Mouse (Mus musculus) liver, embryonic 15.5 days (tissue): ENCODE measurements around the gene Pfkfb3. TPM values are rescaled to one million over a fixed set of nuclear protein-coding genes. Genes with fewer than 3 reads are reported as not detected.

Source experiments
- ATAC-seq: fragments of 200-750 bp; cut with Nextera tagmentation; 2 replicates; pipeline ENCODE4 v1.8.0; 2017; ENCODE audit warnings: moderate number of reproducible peaks, mild to moderate bottlenecking, moderate library complexity; ENCODE audit not compliant: insufficient read depth
- H3K27ac ChIP-seq: fragments of 300-500 bp; sonication (generic); replicated peaks from 2 replicates; pipeline ENCODE4 v1.5.1; 2015; ENCODE audit warnings: mild to moderate bottlenecking, inconsistent platforms
- H3K27me3 ChIP-seq: fragments of 300-500 bp; sonication (generic); 2 replicates; pipeline ENCODE4 v1.6.1; 2015; ENCODE audit warnings: mild to moderate bottlenecking, inconsistent platforms
- H3K36me3 ChIP-seq: fragments of 300-500 bp; sonication (generic); replicated peaks from 2 replicates; pipeline ENCODE4 v1.6.1; 2015; ENCODE audit warnings: moderate library complexity, mild to moderate bottlenecking, inconsistent platforms
- H3K4me1 ChIP-seq: fragments of 300-500 bp; sonication (generic); replicated peaks from 2 replicates; pipeline ENCODE4 v1.6.1; 2015; ENCODE audit warnings: inconsistent platforms
- H3K4me2 ChIP-seq: fragments of 300-500 bp; sonication (generic); 2 replicates; pipeline ENCODE4 v1.6.1; 2015; ENCODE audit warnings: moderate library complexity, mild to moderate bottlenecking, inconsistent platforms
- H3K4me3 ChIP-seq: fragments of 300-500 bp; sonication (generic); replicated peaks from 2 replicates; pipeline ENCODE4 v1.5.1; 2015; ENCODE audit warnings: mild to moderate bottlenecking, inconsistent platforms
- H3K9ac ChIP-seq: fragments of 300-500 bp; sonication (generic); 2 replicates; pipeline ENCODE4 v1.6.1; 2015; ENCODE audit warnings: moderate library complexity, mild to moderate bottlenecking, inconsistent platforms
- H3K9me3 ChIP-seq: fragments of 300-500 bp; sonication (generic); replicated peaks from 2 replicates; pipeline ENCODE4 v1.6.1; 2016; ENCODE audit warnings: inconsistent platforms
- WGBS: fragments of 180-500 bp; shearing (Covaris S2); methylation state at CpG from one replicate; pipeline ENCODE4 v1.1.7; 2015; ENCODE audit warnings: mixed read lengths; ENCODE audit not compliant: insufficient replicate concordance; 5-methylcytosine and 5-hydroxymethylcytosine counted together
- polyA plus RNA-seq: library from polyadenylated mRNA; unstranded; fragments of >200 nt; fragmentation: Nextera tagmentation; extraction: Ambion mirVana; gene quantifications from 2 replicates; pipeline ENCODE4 v1.2.1, GENCODE M21; 2015

Pfkfb3 gene
- polyA plus RNA-seq, 1 experiment from 2014 or later = 4.6 TPM

DNA sequence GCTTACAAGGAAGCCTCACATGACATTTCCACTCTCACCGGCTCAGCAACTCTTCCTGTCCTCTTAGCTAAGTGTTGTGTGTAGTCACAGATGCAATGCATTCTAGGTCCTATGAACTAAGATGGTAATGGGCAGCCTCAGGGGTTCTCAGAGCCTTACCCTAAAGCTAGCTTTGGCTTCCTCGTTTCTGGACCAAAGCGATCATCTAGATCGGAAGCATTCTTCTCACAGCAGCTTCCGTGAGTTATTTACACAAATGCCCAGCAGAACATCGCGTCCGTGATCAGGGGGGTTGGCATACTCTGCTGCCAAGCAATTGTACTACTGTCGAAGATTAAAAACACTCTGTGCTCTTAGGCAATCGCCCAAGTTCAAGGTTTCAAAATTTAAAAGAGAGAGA lies 19.1 kb downstream of the Pfkfb3 start:
- ATAC-seq = no peak
- H3K27ac ChIP-seq = no peak overlapping the region

DNA sequence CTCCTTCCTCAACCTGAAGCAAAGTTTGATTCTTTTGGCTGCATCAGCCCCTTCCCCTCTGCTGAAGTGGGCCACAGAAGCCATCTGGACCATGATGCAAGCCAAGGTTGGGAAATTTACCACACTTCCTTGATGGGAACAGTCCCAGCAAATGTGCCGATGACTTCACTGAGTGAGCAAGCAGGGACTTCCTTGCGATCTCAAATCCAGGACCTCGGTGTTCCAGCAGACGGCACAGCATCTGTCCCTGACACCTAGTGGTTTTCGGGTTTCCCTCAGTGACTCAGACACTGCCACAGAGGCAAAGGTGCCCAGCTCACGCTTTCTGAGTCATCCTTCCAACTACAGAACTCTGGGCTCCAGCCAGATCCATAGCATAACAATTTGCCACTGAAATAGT lies 23.8 kb downstream of the Pfkfb3 start:
- no peak overlapping the region for H3K4me2 ChIP-seq
- ATAC-seq = no peak
- H3K4me3 ChIP-seq = no peak overlapping the region
- no peaks in the 10 kb centered on the region for H3K27me3 ChIP-seq
- H3K36me3 ChIP-seq = no peaks in the 10 kb centered on the region
- WGBS = 55% methylated on average over 6 of the region's 6 CpGs
- H3K9me3 ChIP-seq = no peaks in the 10 kb centered on the region
- H3K9ac ChIP-seq = no peak overlapping the region
- no peak overlapping the region for H3K27ac ChIP-seq
- H3K4me1 ChIP-seq = peaks cover 6% of the 10 kb centered on the region

More for the DNA sequence above, 19.1 kb downstream of the Pfkfb3 start:
- H3K4me1 ChIP-seq = peaks cover 13% of the 10 kb centered on the region
- H3K9me3 ChIP-seq = no peaks in the 10 kb centered on the region
- 4% methylated on average over 10 of the region's 10 CpGs for WGBS
- H3K4me2 ChIP-seq = peak overlapping the region; percentile 83
- no peaks in the 10 kb centered on the region for H3K27me3 ChIP-seq
- no peaks in the 10 kb centered on the region for H3K36me3 ChIP-seq
- H3K9ac ChIP-seq = no peak overlapping the region
- H3K4me3 ChIP-seq = peak overlapping the region; percentile 52

DNA sequence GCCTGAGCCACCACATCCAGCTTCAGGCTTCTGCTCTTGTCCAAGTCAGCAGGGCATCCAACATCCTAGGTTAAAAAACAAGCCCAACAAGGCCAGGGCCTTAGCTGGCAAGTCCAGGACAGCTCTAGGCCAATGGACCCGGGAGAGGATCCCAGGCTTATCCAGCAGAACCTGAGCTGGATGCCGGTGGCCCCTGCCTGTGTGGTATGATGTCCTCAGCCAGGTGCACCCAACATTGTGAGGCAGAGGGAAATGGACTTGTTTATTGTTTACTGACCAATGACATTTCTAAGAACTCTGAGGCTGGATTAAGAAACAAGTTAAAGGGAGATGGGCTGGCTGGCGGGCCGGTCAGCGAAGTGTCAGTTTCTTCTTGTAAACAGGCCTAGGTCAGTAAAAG lies 27.8 kb downstream of the Pfkfb3 start:
- Histone ChIP-seq H3K27ac (no peak overlapping the region), H3K4me1 (no peaks in the 10 kb centered on the region), H3K27me3 (no peaks in the 10 kb centered on the region), H3K9me3 (no peaks in the 10 kb centered on the region), H3K4me3 (no peak overlapping the region), H3K36me3 (no peaks in the 10 kb centered on the region), H3K4me2 (no peak overlapping the region), H3K9ac (no peak overlapping the region)
- 76% methylated on average over 5 of the region's 5 CpGs for WGBS
- no peak for ATAC-seq

DNA sequence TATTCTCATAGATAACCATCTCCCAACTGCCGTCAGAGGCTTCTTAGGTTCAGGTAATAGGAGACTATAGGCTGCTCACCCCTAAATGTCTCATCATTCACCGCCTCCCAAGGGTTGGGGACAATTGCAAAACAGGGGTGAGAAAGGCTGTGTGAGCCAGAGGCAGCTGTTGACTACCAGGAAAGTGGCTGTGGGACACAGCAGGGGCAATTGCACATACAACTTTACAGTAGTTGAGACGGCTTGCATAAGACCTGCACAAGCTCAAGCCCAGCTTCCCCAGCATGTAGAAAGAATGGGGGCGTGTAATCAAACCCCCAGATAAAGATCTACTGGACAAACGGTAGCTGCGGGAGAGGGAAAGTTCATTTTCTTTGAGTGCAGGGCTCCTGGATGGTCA lies 29.1 kb downstream of the Pfkfb3 start:
- ATAC-seq = no peak
- no peak overlapping the region for H3K27ac ChIP-seq
- no peaks in the 10 kb centered on the region for H3K36me3 ChIP-seq
- no peak overlapping the region for H3K9ac ChIP-seq
- H3K4me1 ChIP-seq = no peaks in the 10 kb centered on the region
- H3K4me3 ChIP-seq = no peak overlapping the region
- no peaks in the 10 kb centered on the region for H3K27me3 ChIP-seq
- 44% methylated on average over 6 of the region's 6 CpGs for WGBS
- no peak overlapping the region for H3K4me2 ChIP-seq
- no peaks in the 10 kb centered on the region for H3K9me3 ChIP-seq

DNA sequence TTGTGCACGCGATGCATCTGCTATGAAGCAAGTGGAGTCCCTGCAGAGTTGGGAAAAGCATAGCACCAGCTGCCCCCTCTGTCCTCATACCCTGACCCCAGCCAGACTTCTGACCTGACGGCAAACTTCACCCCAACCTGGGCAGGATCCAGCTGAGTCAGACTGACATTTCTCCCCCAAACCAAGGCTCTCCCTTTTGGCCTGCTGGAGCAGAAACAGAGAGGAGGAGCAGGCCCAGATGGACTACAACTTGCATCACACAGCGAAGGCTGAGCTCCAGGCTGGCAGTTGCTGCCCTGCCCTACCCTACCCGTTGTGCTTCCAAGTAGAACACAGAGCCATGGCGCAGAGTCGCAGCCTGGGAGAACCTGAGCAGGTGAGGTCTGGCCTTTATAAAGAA lies 32.1 kb downstream of the Pfkfb3 start:
- Histone ChIP-seq H3K4me2 (no peak overlapping the region), H3K9me3 (no peaks in the 10 kb centered on the region), H3K27me3 (no peaks in the 10 kb centered on the region), H3K4me3 (no peak overlapping the region), H3K9ac (no peak overlapping the region), H3K4me1 (no peaks in the 10 kb centered on the region), H3K27ac (no peak overlapping the region), H3K36me3 (no peaks in the 10 kb centered on the region)
- no peak for ATAC-seq
- 75% methylated on average over 7 of the region's 7 CpGs for WGBS

DNA sequence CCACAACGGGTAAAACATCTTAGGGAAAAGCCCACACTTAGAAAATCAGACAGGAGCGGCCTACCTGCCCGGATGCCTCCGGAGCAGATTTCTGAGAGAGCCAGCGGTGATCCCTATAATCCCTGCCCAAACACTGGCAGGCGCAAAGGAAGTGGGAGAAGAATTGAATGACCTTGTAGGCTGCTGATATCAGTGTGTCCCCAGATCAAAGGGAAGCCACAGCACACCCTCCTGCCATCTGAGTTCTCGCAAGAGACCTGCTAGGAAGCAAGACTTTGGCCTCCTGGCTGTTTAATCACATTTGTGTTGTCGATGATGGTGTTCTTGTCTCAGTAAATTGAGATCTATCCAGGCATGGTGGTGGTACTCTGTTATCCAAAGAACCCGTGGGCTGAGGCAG lies 33.1 kb downstream of the Pfkfb3 start:
- Histone ChIP-seq H3K27ac (no peak overlapping the region), H3K9ac (no peak overlapping the region), H3K36me3 (no peaks in the 10 kb centered on the region), H3K4me3 (no peak overlapping the region), H3K4me2 (no peak overlapping the region), H3K27me3 (no peaks in the 10 kb centered on the region), H3K9me3 (no peaks in the 10 kb centered on the region), H3K4me1 (0 out of 2 replicates have a peak, but pooled peaks cover 2% of the 10 kb centered on the region)
- no peak for ATAC-seq
- 72% methylated on average over 9 of the region's 9 CpGs for WGBS

DNA sequence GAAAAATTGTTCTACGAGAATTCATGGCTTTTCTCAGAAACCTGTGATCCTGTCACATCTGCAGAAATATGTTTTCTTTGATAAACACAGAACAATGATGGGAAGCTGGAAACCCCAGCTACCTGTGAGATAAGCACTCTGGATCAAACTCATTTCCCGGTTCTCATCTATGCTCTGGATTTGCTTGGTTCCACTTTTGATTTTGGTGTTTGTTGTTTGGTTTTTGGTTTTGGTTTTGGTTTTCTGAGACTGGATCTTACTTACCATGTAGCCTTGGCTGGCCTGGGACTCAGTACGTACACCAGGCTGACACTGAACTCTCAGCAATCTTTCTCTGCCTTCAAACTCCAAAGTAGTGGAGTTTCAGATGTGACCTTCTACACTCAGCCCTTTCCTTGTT lies 38.0 kb downstream of the Pfkfb3 start:
- H3K36me3 ChIP-seq = no peaks in the 10 kb centered on the region
- H3K9me3 ChIP-seq = no peaks in the 10 kb centered on the region
- H3K4me1 ChIP-seq = peaks cover 13% of the 10 kb centered on the region
- WGBS = 30% methylated on average over 3 of the region's 3 CpGs
- no peak overlapping the region for H3K9ac ChIP-seq
- no peak overlapping the region for H3K4me2 ChIP-seq
- no peak overlapping the region for H3K4me3 ChIP-seq
- no peak for ATAC-seq
- no peak overlapping the region for H3K27ac ChIP-seq
- H3K27me3 ChIP-seq = no peaks in the 10 kb centered on the region

DNA sequence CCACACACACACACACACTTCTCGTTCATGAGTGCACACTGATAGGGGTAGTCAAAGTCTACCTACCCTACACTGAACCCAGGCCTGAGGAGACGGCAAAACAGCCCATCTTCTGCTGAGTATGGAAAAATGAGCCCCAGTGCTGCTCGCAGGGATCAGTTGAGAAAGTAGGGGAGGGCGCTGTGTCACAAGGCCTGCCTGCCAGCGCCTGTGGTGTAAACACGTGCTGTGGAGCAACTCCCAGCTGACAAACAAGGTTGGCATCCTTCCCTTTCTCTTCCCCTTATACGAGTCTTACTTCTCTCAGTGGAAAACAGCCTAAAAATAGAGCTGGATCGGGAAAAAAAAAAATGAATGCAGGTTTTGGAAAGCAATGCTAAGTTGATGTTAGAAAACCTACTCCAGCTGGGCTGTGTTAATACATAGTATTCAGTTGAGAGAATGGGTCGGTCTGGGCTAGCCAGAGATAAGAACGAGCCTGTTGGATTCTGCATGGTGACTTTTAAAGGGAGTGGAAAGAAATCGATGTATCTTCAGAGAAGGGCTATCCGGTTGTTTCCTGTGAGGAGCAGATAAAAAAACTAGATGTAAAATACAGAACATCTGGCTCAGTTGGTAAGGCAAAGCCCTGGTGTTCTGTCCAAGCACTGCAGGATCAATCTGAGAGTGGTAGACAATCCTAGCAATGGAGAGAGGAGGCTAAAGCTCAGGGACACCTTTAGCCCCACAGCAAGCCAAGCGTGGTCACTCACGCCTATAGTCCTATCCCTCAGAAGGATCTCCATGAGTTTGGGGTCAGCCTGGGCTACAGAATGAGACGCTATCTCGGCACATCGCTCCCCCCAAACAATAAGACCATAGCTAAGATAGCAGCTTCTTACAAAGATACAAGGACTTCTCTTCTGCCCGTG lies 40.6 kb downstream of the Pfkfb3 start:
- WGBS = 34% methylated on average over 18 of the region's 18 CpGs
- H3K27ac ChIP-seq = no peak overlapping the region
- H3K4me3 ChIP-seq = no peak overlapping the region
- H3K9me3 ChIP-seq = no peaks in the 10 kb centered on the region
- no peak overlapping the region for H3K4me2 ChIP-seq
- H3K36me3 ChIP-seq = no peaks in the 10 kb centered on the region
- no peaks in the 10 kb centered on the region for H3K27me3 ChIP-seq
- no peak overlapping the region for H3K9ac ChIP-seq
- peaks cover 13% of the 10 kb centered on the region for H3K4me1 ChIP-seq
- 0 out of 2 replicates have a peak, but pooled peaks have one; percentile 34 for ATAC-seq

DNA sequence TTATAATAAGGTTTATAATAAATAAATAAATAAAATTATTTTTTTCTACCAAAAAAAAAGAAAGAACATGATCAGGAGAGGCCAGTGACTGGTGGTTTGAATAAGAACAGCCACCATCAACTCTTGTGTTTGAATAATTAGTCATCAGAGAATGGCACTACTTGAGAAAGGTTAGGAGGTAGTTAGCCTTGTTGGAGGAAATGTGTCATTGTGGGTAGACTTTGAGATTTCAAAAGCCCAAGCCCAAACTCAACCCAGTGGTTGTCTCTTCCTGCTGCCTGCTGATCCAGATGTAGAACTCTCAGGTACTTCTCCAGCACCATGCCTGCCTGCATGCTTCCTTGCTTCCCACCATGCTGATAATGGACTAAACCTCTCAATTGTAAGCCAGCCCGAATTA lies 41.8 kb downstream of the Pfkfb3 start:
- no peaks in the 10 kb centered on the region for H3K36me3 ChIP-seq
- H3K9ac ChIP-seq = no peak overlapping the region
- no peak overlapping the region for H3K27ac ChIP-seq
- peaks cover 13% of the 10 kb centered on the region for H3K4me1 ChIP-seq
- H3K9me3 ChIP-seq = no peaks in the 10 kb centered on the region
- no peak for ATAC-seq
- 67% methylated on average over 1 of the region's 1 CpGs for WGBS
- H3K4me2 ChIP-seq = no peak overlapping the region
- H3K27me3 ChIP-seq = no peaks in the 10 kb centered on the region
- no peak overlapping the region for H3K4me3 ChIP-seq

DNA sequence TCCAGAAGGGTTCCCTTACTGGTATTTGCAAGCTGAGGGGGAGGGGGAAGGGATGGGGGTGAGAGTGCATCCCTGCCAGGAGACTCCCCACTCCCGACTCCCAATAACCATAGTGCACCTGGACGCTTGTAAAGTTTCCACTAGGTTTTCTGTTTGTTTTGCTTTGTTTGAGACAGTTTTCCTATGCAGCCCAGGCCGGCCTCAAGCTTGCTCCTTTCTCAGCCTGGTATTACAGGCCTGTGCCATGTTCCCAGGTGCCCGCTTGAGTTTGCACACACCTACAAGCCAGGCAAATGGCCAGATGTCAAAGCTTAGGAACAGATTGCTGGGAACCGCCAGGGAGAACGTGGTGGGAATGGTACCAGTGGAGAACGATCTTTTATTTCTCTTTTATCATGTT lies 50.1 kb downstream of the Pfkfb3 start:
- H3K36me3 ChIP-seq = no peaks in the 10 kb centered on the region
- H3K4me3 ChIP-seq = 0 out of 2 replicates have a peak overlapping the region, but pooled peaks have one; percentile 57
- H3K4me2 ChIP-seq = peak overlapping the region; percentile 74; the same call in 1 of the 2 replicates
- peaks cover 33% of the 10 kb centered on the region for H3K4me1 ChIP-seq
- H3K27me3 ChIP-seq = peaks cover 46% of the 10 kb centered on the region
- no peak overlapping the region for H3K9ac ChIP-seq
- 45% methylated on average over 7 of the region's 7 CpGs for WGBS
- no peaks in the 10 kb centered on the region for H3K9me3 ChIP-seq
- no peak for ATAC-seq
- H3K27ac ChIP-seq = no peak overlapping the region

DNA sequence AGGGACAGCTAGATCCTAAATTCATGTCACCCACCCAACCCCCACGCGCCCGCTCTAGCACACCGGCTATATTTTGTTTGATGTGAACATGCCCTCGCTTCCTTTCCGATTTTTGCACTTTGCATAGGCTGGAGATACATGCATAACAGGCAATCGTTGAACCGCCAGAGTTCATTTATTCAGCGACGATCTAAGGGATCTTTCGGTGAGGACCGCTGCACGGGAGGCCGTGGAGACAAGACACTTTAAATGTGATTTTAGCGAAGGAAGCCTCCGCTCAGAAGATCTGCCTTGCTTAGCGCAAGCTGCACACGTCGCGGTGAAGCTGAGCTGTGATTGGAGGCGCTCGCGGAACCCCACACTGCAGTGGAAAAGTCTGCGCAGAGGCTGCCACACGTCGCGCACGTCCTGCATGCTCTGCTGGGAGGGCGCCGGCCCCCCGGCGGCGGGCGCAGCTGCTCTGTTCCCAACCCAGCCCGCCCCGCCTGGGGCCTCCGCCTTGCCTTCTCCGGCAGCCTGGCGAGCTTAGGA lies 50.9 kb downstream of the Pfkfb3 start:
- peak; percentile 29; the same call in 1 of the 2 replicates for ATAC-seq
- Histone ChIP-seq H3K4me1 (peaks cover 33% of the 10 kb centered on the region), H3K27me3 (peaks cover 46% of the 10 kb centered on the region), H3K36me3 (no peaks in the 10 kb centered on the region), H3K4me3 (peak overlapping the region; percentile 57), H3K4me2 (peak overlapping the region; percentile 74), H3K9me3 (no peaks in the 10 kb centered on the region), H3K9ac (no peak overlapping the region), H3K27ac (no peak overlapping the region)
- 1% methylated on average over 39 of the region's 39 CpGs for WGBS
